Mouse (Mus musculus) embryonic facial prominence, embryonic 11.5 days (tissue): ENCODE results near the gene Ankrd13c. TPM values are rescaled to one million over a fixed set of nuclear protein-coding genes. Genes with fewer than 3 reads are reported as not detected.

Experiments used
- ATAC-seq: fragments of 200-750 bp; cut with Nextera tagmentation; replicated peaks from 2 replicates; pipeline ENCODE4 v1.8.0; 2017; ENCODE audit warnings: low read depth; ENCODE audit not compliant: insufficient number of reproducible peaks, low FRiP score, low TSS enrichment
- DNase-seq: peaks from one replicate; pipeline ENCODE4 v3.0.0-alpha.2; 2015; ENCODE audit warnings: low spot score
- H3K27ac ChIP-seq: fragments of 300-500 bp; sonication (generic); replicated peaks from 2 replicates; pipeline ENCODE4 v1.5.1; 2014; ENCODE audit warnings: mild to moderate bottlenecking, low read depth, low read length, control low read depth
- H3K27me3 ChIP-seq: fragments of 300-500 bp; sonication (generic); 2 replicates; pipeline ENCODE4 v1.6.1; 2014; ENCODE audit warnings: mild to moderate bottlenecking, low read length, moderate library complexity, mixed read lengths; ENCODE audit not compliant: control insufficient read depth, insufficient read depth
- H3K36me3 ChIP-seq: fragments of 300-500 bp; sonication (generic); replicated peaks from 2 replicates; pipeline ENCODE4 v1.6.1; 2014; ENCODE audit warnings: low read depth, mild to moderate bottlenecking, low read length, moderate library complexity, mixed read lengths; ENCODE audit not compliant: control insufficient read depth, insufficient read depth
- H3K4me1 ChIP-seq: fragments of 300-500 bp; sonication (generic); 2 replicates; pipeline ENCODE4 v1.6.1; 2014; ENCODE audit warnings: low read length, mixed read lengths; ENCODE audit not compliant: control insufficient read depth, insufficient read depth
- H3K4me2 ChIP-seq: fragments of 300-500 bp; sonication (generic); 2 replicates; pipeline ENCODE4 v1.6.1; 2014; ENCODE audit warnings: low read depth, mild to moderate bottlenecking, control low read depth, low read length, moderate library complexity
- H3K4me3 ChIP-seq: fragments of 300-500 bp; sonication (generic); 2 replicates; pipeline ENCODE4 v1.5.1; 2014; ENCODE audit warnings: low read depth, low read length, control low read depth
- H3K9ac ChIP-seq: fragments of 300-500 bp; sonication (generic); replicated peaks from 2 replicates; pipeline ENCODE4 v1.6.1; 2014; ENCODE audit warnings: mild to moderate bottlenecking, control low read depth, low read length
- H3K9me3 ChIP-seq: fragments of 300-500 bp; sonication (generic); replicated peaks from 2 replicates; pipeline ENCODE4 v1.6.1; 2016; ENCODE audit warnings: mild to moderate bottlenecking, low read length, inconsistent platforms, mixed read lengths; ENCODE audit not compliant: control insufficient read depth
- WGBS: fragments of 180-500 bp; shearing (Covaris S2); extraction: QIAGEN DNeasy Blood & Tissue Kit; methylation state at CpG from one replicate; pipeline ENCODE4 v1.1.7; 2014; 5-methylcytosine and 5-hydroxymethylcytosine counted together
- polyA plus RNA-seq: library from polyadenylated mRNA; unstranded; fragments of >200 nt; fragmentation: Nextera tagmentation; extraction: Ambion mirVana; gene quantifications from 2 replicates; pipeline ENCODE4 v1.2.1, GENCODE M21; 2014

Ankrd13c gene
- polyA plus RNA-seq, 1 experiment from 2014 or later: 15.9 TPM

- no peak for ATAC-seq
- no peaks in the 10 kb centered on the region for H3K9me3 ChIP-seq
Measured at GRCm38 (mm10) chr3:157921376-157921775, 25.7 kb upstream of the Ankrd13c start.

GRCm38 (mm10) chr3:157923268-157923835 lies 23.7 kb upstream of the Ankrd13c start:
- H3K4me3 ChIP-seq: no peak overlapping the region
- WGBS: 65% methylated on average over 3 of the region's 3 CpGs
- no peak for DNase-seq

More at GRCm38 (mm10) chr3:157921376-157921775, 25.7 kb upstream of the Ankrd13c start:
- no peak overlapping the region for H3K9ac ChIP-seq
- DNase-seq: no peak
- H3K36me3 ChIP-seq: no peaks in the 10 kb centered on the region
- no peaks in the 10 kb centered on the region for H3K4me1 ChIP-seq
- 87% methylated on average over 2 of the region's 2 CpGs for WGBS
- H3K4me3 ChIP-seq: no peak overlapping the region
- H3K27me3 ChIP-seq: no peaks in the 10 kb centered on the region
- H3K27ac ChIP-seq: no peak overlapping the region
- no peak overlapping the region for H3K4me2 ChIP-seq

GRCm38 (mm10) chr3:157924692-157925328 lies 22.2 kb upstream of the Ankrd13c start, which contains the start of gene Cth:
Gene Cth (minus strand): TSS chr3:157925077.
- no peaks in the 10 kb centered on the region for H3K9me3 ChIP-seq
- ATAC-seq (peak; percentile 100), DNase-seq (peak; percentile 95)
- peak within 1 kb of the TSS; percentile 40 for H3K4me3 ChIP-seq
- H3K4me1 ChIP-seq: no peaks in the 10 kb centered on the region
- H3K27me3 ChIP-seq: no peaks in the 10 kb centered on the region
- no peak within 1 kb of the TSS for H3K27ac ChIP-seq
- peak within 1 kb of the TSS; percentile 56 for H3K4me2 ChIP-seq
- H3K36me3 ChIP-seq: no peaks in the 10 kb centered on the region
- H3K9ac ChIP-seq: peak within 1 kb of the TSS; percentile 63
- under 1% methylated on average over 30 of the region's 30 CpGs for WGBS

More at GRCm38 (mm10) chr3:157923268-157923835, 23.7 kb upstream of the Ankrd13c start:
- no peaks in the 10 kb centered on the region for H3K36me3 ChIP-seq
- H3K4me2 ChIP-seq: no peak overlapping the region
- H3K9me3 ChIP-seq: no peaks in the 10 kb centered on the region
- no peak for ATAC-seq
- H3K27me3 ChIP-seq: no peaks in the 10 kb centered on the region
- H3K27ac ChIP-seq: no peak overlapping the region
- no peak overlapping the region for H3K9ac ChIP-seq
- H3K4me1 ChIP-seq: no peaks in the 10 kb centered on the region

GRCm38 (mm10) chr3:157925706-157926510 lies 21.1 kb upstream of the Ankrd13c start:
- Histone ChIP-seq H3K4me2 (no peak overlapping the region), H3K9me3 (no peaks in the 10 kb centered on the region), H3K27me3 (no peaks in the 10 kb centered on the region), H3K36me3 (no peaks in the 10 kb centered on the region), H3K27ac (no peak overlapping the region), H3K9ac (no peak overlapping the region), H3K4me1 (no peaks in the 10 kb centered on the region), H3K4me3 (no peak overlapping the region)
- WGBS: 74% methylated on average over 14 of the region's 14 CpGs
- ATAC-seq (no peak), DNase-seq (peak; percentile 18)

- Histone ChIP-seq H3K4me3 (no peak overlapping the region), H3K4me1 (no peaks in the 10 kb centered on the region), H3K27me3 (no peaks in the 10 kb centered on the region), H3K36me3 (no peaks in the 10 kb centered on the region), H3K9ac (no peak overlapping the region), H3K9me3 (no peaks in the 10 kb centered on the region), H3K4me2 (no peak overlapping the region), H3K27ac (no peak overlapping the region)
- DNase-seq (no peak), ATAC-seq (no peak)
- 52% methylated on average over 2 of the region's 2 CpGs for WGBS
Measured at GRCm38 (mm10) chr3:157926761-157927160, 20.3 kb upstream of the Ankrd13c start.

GRCm38 (mm10) chr3:157928731-157929130 lies 18.3 kb upstream of the Ankrd13c start:
- DNase-seq (no peak), ATAC-seq (no peak)
- no peaks in the 10 kb centered on the region for H3K27me3 ChIP-seq
- H3K36me3 ChIP-seq: no peaks in the 10 kb centered on the region
- H3K9me3 ChIP-seq: no peaks in the 10 kb centered on the region
- H3K4me2 ChIP-seq: no peak overlapping the region
- no peak overlapping the region for H3K9ac ChIP-seq
- H3K4me3 ChIP-seq: no peak overlapping the region
- WGBS: 84% methylated on average over 2 of the region's 2 CpGs
- H3K4me1 ChIP-seq: no peaks in the 10 kb centered on the region
- no peak overlapping the region for H3K27ac ChIP-seq

GRCm38 (mm10) chr3:157929417-157929816 lies 17.6 kb upstream of the Ankrd13c start:
- no peak overlapping the region for H3K27ac ChIP-seq
- H3K36me3 ChIP-seq: no peaks in the 10 kb centered on the region
- H3K27me3 ChIP-seq: no peaks in the 10 kb centered on the region
- ATAC-seq (no peak), DNase-seq (no peak)
- no peak overlapping the region for H3K4me2 ChIP-seq
- 85% methylated on average over 1 of the region's 1 CpGs for WGBS
- H3K9ac ChIP-seq: no peak overlapping the region
- H3K4me1 ChIP-seq: no peaks in the 10 kb centered on the region
- no peaks in the 10 kb centered on the region for H3K9me3 ChIP-seq
- no peak overlapping the region for H3K4me3 ChIP-seq

GRCm38 (mm10) chr3:157931592-157931991 lies 15.4 kb upstream of the Ankrd13c start:
- Histone ChIP-seq H3K27ac (no peak overlapping the region), H3K36me3 (no peaks in the 10 kb centered on the region), H3K4me3 (no peak overlapping the region), H3K4me2 (no peak overlapping the region), H3K9me3 (no peaks in the 10 kb centered on the region), H3K4me1 (no peaks in the 10 kb centered on the region), H3K27me3 (no peaks in the 10 kb centered on the region), H3K9ac (no peak overlapping the region)
- ATAC-seq (no peak), DNase-seq (no peak)
- 77% methylated on average over 3 of the region's 3 CpGs for WGBS
